Comparison of ENCODE assay signal across 6 mouse cellular contexts in the genomic region with DNA sequence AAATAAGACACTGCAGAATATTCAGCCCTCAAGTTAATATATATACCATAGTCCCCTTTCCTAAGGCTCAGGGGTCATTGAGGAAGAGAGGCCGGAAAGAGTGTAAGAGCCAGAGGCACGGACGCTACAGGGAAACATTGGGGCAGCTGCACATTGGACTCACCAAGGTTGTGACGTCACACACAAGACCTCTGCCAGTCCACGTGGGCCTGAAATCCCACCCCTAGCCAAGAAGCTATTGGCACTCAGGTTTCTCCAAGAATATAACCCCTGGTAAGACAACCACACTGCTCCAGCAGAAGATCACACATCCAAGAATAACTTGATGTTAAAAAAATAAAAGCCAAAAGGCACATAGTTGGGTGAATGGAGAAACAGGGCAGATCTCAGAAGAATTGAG.
"Had no signal": no experiment of that assay in that cellular context is flagged by ENCODE, and none has a peak within 500 bp of the region (broad histone marks: within the 10 kb centered on the region; RNA-seq: fewer than 3 reads in every experiment).

No protein-coding gene starts in this region.

- DNase-seq: kidney, adult 18-20 months; kidney, postnatal 10 days; kidney, postnatal 4 days; lung, adult 18-20 months; right cerebral cortex, postnatal 4 days; thymus, postnatal 36 days had no signal
